Mouse (Mus musculus): ENCODE data around the gene Vmp1.

Vmp1 gene

DNA sequence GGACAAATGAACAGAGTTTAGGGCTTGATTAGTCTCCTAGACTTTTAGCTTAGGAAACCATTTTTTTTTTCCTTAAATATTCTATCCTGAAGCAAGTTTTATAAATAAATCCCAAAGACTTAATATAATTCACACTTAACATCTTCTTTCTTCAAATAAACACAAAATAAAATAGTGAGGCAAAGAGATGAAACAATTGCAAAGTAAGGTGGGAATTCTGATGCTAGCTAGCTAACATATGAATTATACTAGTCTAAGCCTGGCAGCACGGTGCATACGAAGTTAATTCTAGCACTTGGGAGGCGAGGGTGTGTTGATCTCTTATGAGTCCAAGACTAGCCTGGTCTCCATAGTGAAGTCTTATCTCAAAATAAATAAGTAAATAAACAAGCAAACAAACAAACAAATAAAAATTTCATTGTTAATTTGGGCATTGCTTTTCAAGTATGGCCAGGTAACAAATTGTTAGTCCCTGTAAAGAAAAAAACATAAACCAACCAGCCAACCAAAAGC, 100.3 kb downstream of the Vmp1 start:
- DNase-seq = no peak

DNA sequence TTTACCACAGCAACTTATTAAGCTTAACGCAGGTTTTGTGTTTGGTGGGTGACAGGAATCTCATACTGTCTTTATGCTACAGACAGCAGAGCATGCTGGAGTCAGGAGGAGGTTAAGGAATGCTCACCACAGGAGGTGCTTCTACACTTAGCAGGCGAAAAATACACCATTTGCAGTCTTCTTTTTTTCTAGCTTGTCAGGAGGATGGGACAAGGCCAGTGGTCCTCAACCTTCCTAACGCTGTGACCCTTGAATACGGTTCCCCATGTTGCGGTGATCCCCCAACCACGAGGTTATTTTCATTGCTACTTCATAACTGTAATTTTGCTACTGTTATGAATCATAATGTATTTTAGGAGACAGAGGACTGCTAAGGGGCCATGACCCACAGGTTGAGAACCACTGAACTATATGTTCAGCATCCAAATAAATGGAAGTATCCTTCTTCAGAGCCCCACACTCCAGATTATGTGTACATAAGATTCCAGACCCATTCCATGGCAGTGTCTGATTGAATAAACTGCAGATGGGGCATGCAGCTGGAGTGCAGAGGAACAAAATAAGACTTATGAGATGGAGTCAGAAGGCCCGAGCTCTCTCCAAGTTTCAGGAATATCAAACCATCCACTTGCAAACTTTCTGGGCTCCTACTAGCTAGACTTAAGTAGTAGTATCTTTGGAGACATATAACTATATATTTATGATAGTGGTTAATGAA, 100.9 kb downstream of the Vmp1 start:
- DNase-seq = no peak

DNA sequence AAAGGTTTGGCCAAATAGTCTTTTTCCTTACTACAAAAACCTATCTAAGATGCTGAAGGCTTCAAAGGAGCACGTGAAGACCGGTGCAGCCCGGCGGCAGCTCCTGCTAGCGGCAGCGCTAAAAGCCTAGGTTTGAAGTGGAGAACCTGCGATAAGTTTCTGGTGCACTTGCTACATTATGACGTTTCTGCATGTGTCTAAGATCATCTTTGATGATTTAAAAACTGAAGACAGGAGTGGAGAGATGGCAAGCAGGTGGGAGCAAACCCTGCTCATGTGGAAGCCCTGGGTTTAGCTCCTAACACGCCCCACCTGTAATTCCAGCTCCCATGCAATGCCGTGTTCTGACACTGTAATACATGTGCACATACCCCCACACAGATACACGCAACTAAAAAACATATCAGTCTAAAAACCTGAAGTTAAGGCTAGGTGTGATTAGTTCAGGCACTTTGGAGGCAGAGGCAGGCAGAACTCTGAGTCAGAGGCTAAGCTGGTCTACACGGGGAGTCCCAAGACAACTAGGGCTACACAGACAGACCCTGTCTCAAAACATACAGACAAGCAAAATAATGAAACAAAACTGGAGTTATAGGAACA, 101.6 kb downstream of the Vmp1 start:
- DNase-seq = no peak

DNA sequence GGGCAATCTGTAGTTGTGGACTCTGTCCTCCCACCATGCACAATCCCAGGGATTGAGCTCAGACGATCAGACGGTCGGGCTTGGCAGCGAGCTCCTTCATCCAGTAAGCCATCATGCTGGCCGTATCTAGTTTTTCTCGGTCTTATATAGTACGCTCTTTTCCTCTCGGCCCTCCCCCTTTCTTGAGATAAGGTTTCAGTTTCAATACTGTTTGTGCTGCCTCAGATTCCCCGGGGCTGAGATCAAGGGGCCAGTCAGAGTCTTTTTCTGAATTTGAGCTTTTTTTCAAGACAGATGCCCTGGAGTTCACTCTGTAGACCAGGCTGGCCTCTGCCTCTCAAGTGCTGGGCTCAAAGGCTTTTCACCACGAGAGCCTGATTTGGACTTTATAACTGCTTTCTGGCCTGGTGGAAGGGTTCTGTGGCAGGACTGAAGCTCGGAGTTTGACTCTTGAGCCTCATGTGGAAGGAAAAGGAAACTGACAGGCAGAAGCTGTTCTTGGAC, 102.3 kb downstream of the Vmp1 start:
- no peak for DNase-seq

DNA sequence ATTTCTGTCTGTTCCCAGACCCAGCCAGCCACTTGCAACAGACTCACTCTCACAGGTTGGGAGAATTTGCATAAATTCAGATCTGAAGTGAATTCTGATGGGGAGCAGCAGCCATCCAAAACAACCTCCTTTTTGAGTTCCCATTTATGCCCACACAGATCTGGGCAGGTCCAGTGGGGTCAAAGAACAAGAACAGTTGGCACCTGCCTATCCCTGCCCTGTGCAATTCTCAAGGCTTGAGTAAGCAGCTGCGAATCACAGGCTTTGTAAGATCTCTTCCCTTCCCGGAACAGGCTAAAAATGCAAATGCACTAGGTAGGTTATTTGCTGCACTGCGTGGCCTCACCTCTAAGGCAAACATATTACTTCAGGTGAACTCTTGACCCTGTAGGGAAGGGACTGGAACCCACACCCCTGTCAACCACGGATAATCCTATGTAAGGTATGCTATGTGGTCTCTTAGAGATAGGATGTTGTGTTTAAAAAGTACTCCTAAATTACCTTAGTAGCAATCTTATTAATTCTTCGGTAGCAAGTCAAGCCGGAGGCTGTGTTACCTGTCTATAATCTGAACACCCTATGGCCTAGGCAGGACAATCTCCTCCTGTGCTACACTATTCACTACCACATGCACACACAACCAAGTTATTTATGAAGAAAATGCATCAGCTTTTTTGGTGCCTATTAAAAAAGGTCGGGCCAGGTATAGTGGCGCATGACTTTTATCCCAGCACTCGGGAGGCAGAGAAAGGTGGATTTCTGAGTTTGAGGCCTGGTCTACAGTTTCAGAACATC, 103.1 kb downstream of the Vmp1 start:
- DNase-seq = no peak

DNA sequence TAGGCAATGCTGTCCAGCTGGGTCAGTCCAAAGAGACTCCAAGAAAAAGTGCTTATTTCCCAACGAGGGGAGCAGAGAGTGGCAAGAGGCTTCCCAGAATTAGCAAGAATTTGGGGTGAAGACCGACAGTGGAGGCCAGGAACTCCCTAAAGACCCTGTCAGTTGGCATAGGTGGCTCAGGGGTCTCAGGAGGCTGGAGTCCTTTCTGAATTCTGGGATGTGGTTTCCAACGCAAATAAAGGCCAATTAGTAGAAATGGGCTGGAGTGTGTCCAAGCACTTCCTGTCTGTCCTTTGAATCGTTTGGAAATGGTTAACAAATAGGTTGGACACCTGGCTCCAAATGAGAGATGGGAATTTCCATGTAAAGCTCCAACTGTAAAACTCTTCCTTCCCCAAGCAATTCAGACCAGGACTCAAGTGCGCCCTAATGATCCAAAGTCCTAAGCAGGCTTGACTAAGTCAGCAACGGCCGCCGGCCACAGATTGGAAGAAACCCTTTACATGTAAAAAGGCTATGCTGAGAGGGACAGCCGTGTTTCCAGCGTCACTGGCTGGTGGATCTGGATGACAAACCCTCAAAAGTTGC, 103.8 kb downstream of the Vmp1 start:
- no peak for DNase-seq

DNA sequence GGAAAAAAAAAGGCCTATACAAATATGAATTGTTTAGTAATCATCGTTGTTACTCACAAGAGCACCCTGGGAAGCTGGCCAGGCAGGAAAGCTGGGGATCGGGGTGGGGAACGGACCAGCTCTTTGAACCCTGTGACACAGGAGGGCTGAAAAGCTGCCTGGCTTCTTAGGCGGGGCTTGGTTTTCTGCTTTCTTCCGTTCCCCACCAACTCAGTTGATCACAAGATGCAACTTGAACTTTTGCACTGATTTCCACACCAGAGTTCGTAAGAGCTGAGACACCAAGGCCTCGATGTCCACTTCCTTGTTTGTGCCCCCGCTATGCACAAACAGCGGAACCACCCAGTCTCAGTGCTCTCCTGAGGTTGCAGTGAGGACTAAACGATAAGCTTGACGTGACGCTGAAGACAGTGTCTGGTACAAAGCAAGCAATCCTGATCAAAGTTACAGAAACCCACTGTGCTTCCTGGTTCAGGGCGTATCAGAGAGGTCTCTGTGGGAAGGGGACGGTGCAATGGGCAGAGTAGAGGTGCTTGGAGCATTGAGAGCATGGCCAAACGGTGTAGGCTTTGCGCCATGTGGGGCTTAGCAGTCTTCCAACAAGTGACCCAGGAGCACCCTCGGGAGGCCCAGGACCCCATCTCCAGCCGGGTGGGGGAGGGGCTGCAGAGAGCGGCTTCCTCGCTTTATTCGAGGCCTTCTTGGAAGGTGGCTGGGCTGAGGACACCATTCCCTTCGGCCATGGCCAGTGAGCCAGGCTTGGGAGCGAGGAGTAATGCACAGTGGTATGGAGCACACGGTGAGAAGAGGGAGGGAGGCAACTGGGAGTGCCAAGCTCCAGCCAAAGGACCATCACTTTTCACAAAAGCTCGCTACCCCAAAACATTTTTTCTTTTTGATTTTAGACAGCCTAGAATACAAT, 104.6 kb downstream of the Vmp1 start:
- DNase-seq = no peak

DNA sequence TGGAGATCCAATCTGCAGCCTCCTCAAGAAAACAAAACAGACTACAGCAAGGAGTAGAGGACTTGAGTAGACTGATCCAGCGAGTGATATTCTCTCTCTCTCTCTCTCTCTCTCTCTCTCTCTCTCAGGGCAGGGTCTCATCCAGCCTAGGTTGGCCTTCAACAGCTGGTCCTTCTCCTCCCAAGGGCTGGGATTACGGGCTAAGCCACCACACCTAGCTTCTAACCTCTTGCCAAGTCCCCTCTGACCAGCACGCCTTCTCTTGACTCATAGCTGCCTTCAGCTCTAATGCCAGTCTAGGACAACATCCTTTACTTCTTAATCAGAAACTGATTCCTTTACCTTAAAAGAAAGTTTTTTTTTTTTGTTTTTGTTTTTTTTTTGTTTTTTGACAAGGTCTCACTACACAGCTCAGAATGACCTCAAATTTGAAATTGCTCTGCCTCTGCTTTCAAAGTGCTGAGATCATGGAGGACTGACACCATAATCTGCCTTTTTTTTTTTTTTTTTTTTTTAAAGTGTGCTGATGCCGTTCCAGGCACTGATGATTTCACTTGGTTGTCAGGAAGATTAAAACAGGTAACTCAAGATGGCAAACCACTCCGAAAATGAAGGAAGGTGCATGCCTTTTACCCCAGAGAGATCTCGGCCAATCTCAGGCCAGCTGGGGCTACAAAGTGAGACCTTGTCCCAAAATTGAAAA, 105.4 kb downstream of the Vmp1 start:
- DNase-seq = no peak

DNA sequence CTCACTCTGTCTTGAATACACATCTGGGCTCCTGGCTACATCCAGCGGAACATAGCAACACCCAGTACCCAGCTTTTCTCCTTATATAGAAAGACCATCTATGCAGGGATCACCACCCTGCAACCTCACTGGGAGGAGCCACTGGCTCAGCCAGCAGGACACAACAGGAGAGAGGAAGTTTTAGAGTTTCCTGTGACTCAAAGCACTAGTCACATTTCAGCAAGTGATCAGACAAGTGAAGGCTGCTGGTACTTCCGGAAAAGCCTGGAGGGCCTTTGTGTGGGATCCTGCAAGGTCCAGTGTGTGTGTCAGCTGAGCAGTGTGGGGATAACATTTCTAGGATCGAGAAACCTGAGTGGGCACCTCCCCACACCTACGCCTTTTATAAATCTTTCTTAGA, 106.4 kb downstream of the Vmp1 start:
- no peak for DNase-seq

DNA sequence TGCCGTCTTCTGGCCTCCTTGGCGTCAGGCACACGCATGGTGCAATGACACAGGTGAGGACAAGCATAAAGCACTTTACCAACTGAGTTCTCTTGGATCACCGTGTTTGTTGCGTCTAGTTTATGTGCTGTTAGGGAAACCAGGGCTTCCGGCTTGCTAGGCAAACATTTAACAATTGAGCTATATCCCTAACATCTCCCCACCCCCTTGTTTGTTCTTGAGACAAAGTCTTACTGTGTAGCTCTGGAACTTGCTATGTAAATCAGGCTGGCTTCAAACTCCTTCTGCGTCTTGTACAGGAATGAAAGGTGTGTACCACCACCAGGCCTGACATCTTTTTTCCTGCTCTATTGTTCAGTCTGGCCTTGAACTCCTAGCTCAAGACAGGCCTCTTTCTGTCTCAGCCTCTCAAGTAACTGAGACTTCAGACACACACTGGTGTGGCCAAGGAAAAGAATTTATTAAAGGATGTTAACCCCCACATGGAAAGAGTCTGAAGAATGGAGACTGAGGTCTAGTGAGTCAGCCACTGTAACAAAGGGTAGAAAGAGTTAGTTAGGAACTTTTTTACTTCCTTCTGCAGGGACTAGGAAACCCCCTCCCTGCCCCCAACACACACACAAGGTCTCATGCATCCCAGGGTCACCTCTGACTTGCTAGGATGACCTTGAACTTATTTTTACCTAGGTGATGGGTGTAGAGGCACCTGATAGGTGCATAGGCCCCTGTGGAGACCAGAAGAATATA, 107.8 kb downstream of the Vmp1 start:
- DNase-seq = no peak

DNA sequence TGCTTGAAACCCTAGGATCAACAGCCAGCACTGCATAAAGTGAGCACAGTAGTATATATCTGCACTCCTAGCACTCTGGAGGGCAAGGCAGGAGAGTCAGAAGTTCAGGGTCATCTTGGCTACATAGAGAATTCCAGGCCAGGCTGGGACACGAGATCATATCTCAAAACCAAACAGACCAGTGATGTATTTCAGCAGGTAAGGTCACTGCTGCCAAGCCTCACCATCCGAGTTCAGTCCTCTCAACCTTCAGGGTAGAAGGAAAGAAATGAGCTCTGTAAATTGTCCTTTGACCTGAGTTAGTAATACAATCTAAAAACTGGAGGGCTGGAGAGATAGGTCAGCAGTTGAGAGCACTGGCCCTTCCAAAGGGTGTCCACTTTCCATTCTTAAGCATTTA, 109.2 kb downstream of the Vmp1 start:
- no peak for DNase-seq

DNA sequence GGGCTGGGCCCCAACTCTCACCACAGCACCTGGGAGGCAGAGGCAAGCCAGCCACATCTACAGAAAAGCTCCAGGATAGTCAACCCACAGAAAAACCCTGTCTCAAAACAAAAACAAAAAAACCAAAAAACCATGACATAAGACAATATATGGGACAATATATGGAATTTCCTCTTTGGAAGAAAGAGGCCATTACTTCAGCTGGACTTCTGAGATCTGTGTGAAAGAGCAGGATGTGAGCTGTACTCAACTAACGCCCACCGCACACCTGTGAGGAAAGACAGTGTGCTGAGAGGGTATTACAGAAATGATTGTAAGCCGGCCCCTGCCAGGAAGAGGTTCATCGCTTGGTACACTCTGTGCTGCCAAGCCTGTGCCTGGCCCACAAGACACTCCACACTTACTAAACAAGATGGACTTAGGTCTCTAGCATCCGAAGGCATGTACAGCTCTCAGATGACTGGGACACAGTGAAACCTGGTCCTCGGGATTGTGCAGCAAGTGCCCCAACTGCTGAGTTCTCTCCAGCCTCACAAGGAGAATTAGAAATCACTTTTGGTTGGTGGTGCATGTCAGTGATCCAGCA, 109.9 kb downstream of the Vmp1 start:
- DNase-seq = no peak

DNA sequence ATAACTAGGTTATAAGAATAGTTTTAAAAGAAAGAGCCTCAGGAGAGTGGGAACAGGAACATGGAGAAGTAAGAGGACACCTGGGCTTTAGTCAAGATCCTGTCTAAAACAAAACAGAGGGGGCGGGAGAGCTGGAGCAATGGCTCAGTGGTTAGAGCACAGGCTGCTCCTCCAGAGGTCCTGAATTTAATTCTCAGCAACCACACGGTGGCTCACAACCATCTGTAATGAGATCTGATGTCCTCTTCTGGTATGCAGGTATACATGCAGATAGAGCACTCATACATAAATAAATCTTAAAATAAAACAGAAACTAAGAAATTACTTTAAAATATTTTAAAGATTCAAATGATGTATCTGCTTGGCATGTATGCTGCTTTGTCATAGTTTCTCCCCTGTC, 111.0 kb downstream of the Vmp1 start:
- DNase-seq = no peak

DNA sequence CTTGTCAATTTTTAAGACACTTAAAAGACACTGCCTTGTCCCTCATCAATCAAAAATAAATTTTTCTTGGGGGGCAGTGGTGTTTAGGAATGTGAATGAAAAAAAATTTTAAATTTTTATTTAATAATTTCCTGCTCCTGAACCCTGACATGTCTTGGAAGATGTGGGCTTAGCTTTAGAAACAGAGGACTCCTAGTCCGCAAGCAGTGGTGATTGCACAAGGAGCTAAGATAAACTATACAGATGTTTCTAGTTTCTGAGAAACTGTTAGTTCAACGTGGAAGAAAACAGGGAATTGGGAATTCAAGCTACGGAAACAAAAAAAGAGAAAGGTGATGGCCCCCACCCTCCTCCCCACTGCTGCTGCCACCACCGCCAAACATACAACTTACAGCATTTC, 111.8 kb downstream of the Vmp1 start:
- no peak for DNase-seq

DNA sequence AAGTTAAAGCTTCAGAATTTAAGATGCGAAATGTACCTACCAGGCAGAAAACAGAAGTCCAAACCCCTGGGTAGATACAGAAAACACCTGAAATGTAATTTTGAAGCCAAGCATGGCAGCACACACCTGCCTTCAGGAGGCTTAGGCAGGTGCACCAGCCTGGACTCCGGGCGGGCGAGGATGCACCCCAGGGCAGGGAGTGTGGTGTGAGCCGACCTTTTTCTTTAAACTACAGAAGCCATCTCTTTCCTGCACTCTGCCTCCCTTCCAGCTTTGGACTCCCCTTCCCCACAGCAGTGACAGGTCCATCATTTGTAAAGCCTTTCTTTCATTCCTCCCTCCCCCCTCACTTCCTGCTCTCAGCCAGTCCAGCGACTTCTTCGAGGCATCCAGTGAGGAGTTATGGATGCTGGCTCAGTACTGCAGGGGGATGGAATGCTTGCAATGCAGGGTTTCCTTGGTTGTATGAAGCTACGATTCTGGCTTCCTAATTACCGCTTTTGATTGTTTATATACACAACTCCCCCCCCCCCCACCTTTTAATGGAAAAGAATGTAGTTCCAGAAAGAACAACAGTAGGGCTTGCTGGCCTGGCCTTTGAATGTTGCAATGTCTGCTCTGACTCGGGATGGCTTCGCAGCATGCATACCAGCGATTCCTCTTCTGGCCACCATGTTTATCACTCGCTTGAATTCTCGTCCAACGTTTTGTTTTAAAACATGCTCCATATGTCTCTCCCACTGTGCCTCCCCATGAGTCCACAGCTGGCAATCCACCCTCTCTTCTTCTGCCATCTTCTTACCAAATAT, 112.4 kb downstream of the Vmp1 start:
- DNase-seq = no peak

DNA sequence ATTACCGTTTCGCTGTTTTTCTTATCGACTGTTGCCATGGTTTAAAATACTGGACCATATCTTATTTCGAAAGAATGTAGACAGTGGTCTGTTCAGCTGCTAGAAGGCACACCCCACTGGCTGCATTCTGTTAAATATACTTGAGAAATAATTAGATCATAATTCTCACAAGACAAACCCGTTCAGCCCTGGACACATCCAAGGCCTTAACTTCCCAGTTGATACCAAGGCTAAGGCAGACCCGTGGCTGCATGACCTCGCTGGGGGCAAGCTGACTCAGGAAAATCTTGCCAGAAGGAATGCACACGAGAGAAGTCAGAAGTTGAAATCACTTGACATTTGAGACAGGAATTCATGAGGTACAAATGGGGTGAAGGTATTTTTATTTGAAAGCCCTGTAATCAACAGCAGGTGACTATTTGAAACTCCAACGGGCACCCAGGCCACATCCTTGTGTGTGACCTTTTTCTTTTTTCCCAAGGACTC, 113.3 kb downstream of the Vmp1 start:
- DNase-seq = no peak

DNA sequence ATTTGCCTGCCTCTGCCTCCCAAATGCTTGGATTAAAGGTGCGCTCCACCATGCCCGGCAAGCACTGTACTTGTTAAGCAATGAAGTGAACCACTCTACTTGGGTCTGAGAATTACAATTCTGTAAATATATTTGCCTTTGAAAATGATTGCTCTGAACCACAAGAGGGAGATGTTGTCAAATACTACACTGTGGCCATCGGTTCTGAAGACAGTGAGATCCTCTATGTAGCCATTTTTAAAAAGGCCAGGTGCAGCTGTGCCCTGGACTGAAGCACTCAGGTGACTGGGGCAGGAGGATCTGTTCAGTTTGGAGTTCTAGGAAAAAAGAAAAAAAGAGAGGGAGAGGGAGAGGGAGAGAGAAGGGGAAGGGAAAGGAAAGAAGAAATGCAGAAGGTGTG, 115.2 kb downstream of the Vmp1 start:
- DNase-seq = no peak

DNA sequence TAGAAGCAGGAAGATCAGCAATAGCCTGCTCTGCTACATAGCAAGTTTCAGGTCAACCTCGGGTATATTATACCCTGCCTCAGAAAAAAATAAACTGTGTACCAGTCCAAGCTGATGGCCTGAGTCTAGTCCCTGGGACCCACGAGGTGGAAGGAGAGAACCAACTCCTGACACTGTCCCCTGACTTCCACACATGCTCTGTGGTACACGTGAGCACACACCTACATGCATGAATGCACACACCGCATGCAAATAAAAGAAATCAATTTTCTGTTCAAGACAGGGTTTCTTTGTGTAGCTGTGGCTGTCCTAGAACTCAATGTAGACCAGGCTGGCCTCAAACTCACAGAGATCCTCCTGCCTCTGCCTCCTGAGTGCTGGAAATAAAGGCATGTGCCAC, 125.4 kb downstream of the Vmp1 start:
- no peak for DNase-seq

DNA sequence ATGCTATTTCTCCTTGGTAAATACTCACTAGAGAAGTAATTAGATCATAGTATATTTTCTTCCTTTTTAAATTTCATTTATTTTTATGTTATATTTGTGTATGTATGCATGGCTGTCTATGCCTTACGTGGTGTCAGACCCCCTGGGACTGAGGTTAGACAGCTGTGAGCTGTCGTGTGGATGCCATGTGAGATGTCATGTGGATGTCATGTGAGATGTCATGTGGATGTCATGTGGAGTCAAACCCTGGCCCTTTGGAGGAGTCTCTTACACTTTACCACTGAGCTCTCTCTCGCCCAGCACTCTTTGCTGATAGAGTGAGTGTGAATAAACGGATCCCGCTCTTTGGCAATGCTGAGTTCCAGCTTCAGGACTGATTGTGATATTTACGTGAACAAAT, 130.1 kb downstream of the Vmp1 start:
- DNase-seq = no peak

Measured in right cerebral cortex, postnatal 4 days (tissue).